ENCODE assay signal across 25 mouse cellular contexts in genomic region chr17:73212754-73213153, GRCm38 (mm10).
DNase-seq lines count a peak whose midpoint lies in the region; ATAC-seq and TF ChIP-seq lines count a peak whose summit lies in the region.
"Had no signal": no experiment of that assay in that cellular context is flagged by ENCODE, and none has a peak within 500 bp of the region (broad histone marks: within the 10 kb centered on the region; RNA-seq: fewer than 3 reads in every experiment).

No protein-coding gene starts in this region.

- no peak for ATAC-seq in heart, embryonic 15.5 days (replicated peaks; ENCODE audit: insufficient number of reproducible peaks, insufficient read depth, low FRiP score, low read depth)
- ATAC-seq in heart, embryonic 11.5 days (replicated peaks; ENCODE audit: insufficient number of reproducible peaks, low FRiP score, low TSS enrichment), result no peak
- ATAC-seq in kidney, embryonic 15.5 days (replicated peaks; ENCODE audit: low FRiP score), result 0 out of 2 replicates have a peak, but pooled peaks have one; percentile 33
- peak; percentile 52; the same call in 1 of the 2 replicates for ATAC-seq in lung, embryonic 15.5 days (ENCODE audit: borderline replicate concordance, extremely low read depth, low FRiP score, low TSS enrichment)
- ATAC-seq in lung, postnatal 0 days, result no peak
- ATAC-seq: activated CD4-positive, CD25-positive, alpha-beta regulatory T cell, adult 4 months; CD4-positive, CD25-positive, alpha-beta regulatory T cell, adult 4 months; forebrain, embryonic 13.5 days; Patski had no signal

- peak overlapping the region; percentile 45; the same call in 1 of the 2 replicates for H3K27ac ChIP-seq in heart, embryonic 15.5 days
- no peak overlapping the region for H3K27ac ChIP-seq in heart, embryonic 11.5 days (ENCODE audit: low read depth, low read length)
- no peak overlapping the region; the same call in 1 of the 2 replicates for H3K27ac ChIP-seq in kidney, embryonic 15.5 days
- peak overlapping the region; percentile 45 for H3K27ac ChIP-seq in lung, embryonic 15.5 days
- 0 out of 2 replicates have a peak overlapping the region, but pooled peaks have one; percentile 20 for H3K27ac ChIP-seq in lung, postnatal 0 days (ENCODE audit: low read length)
- H3K27ac ChIP-seq: embryonic facial prominence, embryonic 10.5 days; embryonic facial prominence, embryonic 12.5 days; forebrain, embryonic 13.5 days had no signal

- H3K9me3 ChIP-seq in heart, embryonic 15.5 days (replicated peaks), result no peaks in the 10 kb centered on the region
- H3K9me3 ChIP-seq in heart, embryonic 11.5 days (replicated peaks; ENCODE audit: control insufficient read depth, low read length), result no peaks in the 10 kb centered on the region
- H3K9me3 ChIP-seq in kidney, embryonic 15.5 days (replicated peaks), result no peaks in the 10 kb centered on the region
- no peaks in the 10 kb centered on the region for H3K9me3 ChIP-seq in lung, embryonic 15.5 days
- H3K9me3 ChIP-seq in lung, postnatal 0 days (ENCODE audit: low read length), result no peaks in the 10 kb centered on the region
- H3K9me3 ChIP-seq: embryonic facial prominence, embryonic 10.5 days; embryonic facial prominence, embryonic 12.5 days; forebrain, embryonic 13.5 days; G1E had no signal

- 59% methylated on average over 3 of the region's 3 CpGs for WGBS in heart, embryonic 15.5 days
- WGBS in heart, embryonic 11.5 days (ENCODE audit: insufficient replicate concordance), result 65% methylated on average over 3 of the region's 3 CpGs
- 58% methylated on average over 3 of the region's 3 CpGs for WGBS in kidney, embryonic 15.5 days
- WGBS in lung, embryonic 15.5 days, result 37% methylated on average over 3 of the region's 3 CpGs
- 56% methylated on average over 3 of the region's 3 CpGs for WGBS in lung, postnatal 0 days

- no peaks in the 10 kb centered on the region for H3K27me3 ChIP-seq in heart, embryonic 15.5 days
- no peaks in the 10 kb centered on the region for H3K27me3 ChIP-seq in heart, embryonic 11.5 days (ENCODE audit: control insufficient read depth, insufficient read depth, low read length)
- H3K27me3 ChIP-seq in kidney, embryonic 15.5 days, result no peaks in the 10 kb centered on the region
- no peaks in the 10 kb centered on the region for H3K27me3 ChIP-seq in lung, embryonic 15.5 days
- H3K27me3 ChIP-seq in lung, postnatal 0 days (replicated peaks; ENCODE audit: insufficient read depth, low read length), result no peaks in the 10 kb centered on the region
- H3K27me3 ChIP-seq: CH12.LX; embryonic facial prominence, embryonic 12.5 days; forebrain, embryonic 13.5 days; Patski had no signal

- no peak for DNase-seq in kidney, postnatal 4 days
- no peak for DNase-seq in lung, adult 18-20 months
- DNase-seq in lung, postnatal 0 days (ENCODE audit: low spot score), result no peak
- no peak for DNase-seq in lung, postnatal 10 days
- DNase-seq: adrenal gland, adult 8-10 months; adrenal gland, postnatal 14 days; adrenal gland, postnatal 36 days; B cell, adult 2 months; cerebellum, adult 11-12 months; cerebellum, adult 2 months; cerebellum, adult 9-10 months; cerebellum, postnatal 10 days; cerebellum, postnatal 25 days had no signal

- no peak overlapping the region for H3K4me3 ChIP-seq in heart, embryonic 15.5 days
- no peak overlapping the region for H3K4me3 ChIP-seq in heart, embryonic 11.5 days (ENCODE audit: low read depth, low read length)
- H3K4me3 ChIP-seq in kidney, embryonic 15.5 days (replicated peaks), result no peak overlapping the region
- no peak overlapping the region for H3K4me3 ChIP-seq in lung, embryonic 15.5 days
- no peak overlapping the region for H3K4me3 ChIP-seq in lung, postnatal 0 days (ENCODE audit: low read depth, low read length)
- H3K4me3 ChIP-seq: embryonic facial prominence, embryonic 10.5 days; embryonic facial prominence, embryonic 12.5 days; forebrain, embryonic 13.5 days had no signal

- TF ChIP-seq CTCF in lung, postnatal 0 days (IDR thresholded peaks at IDR 0.05), result no peak

- no peak overlapping the region for H3K9ac ChIP-seq in heart, embryonic 15.5 days
- no peak overlapping the region for H3K9ac ChIP-seq in heart, embryonic 11.5 days (ENCODE audit: low read depth, low read length)
- H3K9ac ChIP-seq in kidney, embryonic 15.5 days, result no peak overlapping the region
- H3K9ac ChIP-seq in lung, embryonic 15.5 days, result no peak overlapping the region
- H3K9ac ChIP-seq in lung, postnatal 0 days (replicated peaks; ENCODE audit: low read depth), result no peak overlapping the region
- H3K9ac ChIP-seq: embryonic facial prominence, embryonic 12.5 days; forebrain, embryonic 13.5 days had no signal

- no peak overlapping the region for H3K4me2 ChIP-seq in heart, embryonic 15.5 days
- no peak overlapping the region for H3K4me2 ChIP-seq in heart, embryonic 11.5 days
- H3K4me2 ChIP-seq in kidney, embryonic 15.5 days, result no peak overlapping the region
- no peak overlapping the region for H3K4me2 ChIP-seq in lung, embryonic 15.5 days
- H3K4me2 ChIP-seq in lung, postnatal 0 days (replicated peaks; ENCODE audit: low read depth, low read length), result no peak overlapping the region
- H3K4me2 ChIP-seq: embryonic facial prominence, embryonic 12.5 days; forebrain, embryonic 13.5 days had no signal

- TF ChIP-seq EP300 in lung, postnatal 0 days (IDR thresholded peaks at IDR 0.05), result no peak

- H3K36me3 ChIP-seq in heart, embryonic 15.5 days, result peaks cover 6% of the 10 kb centered on the region
- H3K36me3 ChIP-seq in heart, embryonic 11.5 days (ENCODE audit: control insufficient read depth, insufficient read depth, low read length), result no peaks in the 10 kb centered on the region
- no peaks in the 10 kb centered on the region for H3K36me3 ChIP-seq in kidney, embryonic 15.5 days
- no peaks in the 10 kb centered on the region for H3K36me3 ChIP-seq in lung, embryonic 15.5 days
- no peaks in the 10 kb centered on the region for H3K36me3 ChIP-seq in lung, postnatal 0 days (ENCODE audit: insufficient read depth, low read length)
- H3K36me3 ChIP-seq: embryonic facial prominence, embryonic 10.5 days; embryonic facial prominence, embryonic 12.5 days had no signal

- peaks cover 8% of the 10 kb centered on the region for H3K4me1 ChIP-seq in heart, embryonic 15.5 days (replicated peaks)
- H3K4me1 ChIP-seq in heart, embryonic 11.5 days (ENCODE audit: control insufficient read depth, insufficient read depth, low read length), result 0 out of 2 replicates have a peak, but pooled peaks cover 3% of the 10 kb centered on the region
- peaks cover 16% of the 10 kb centered on the region for H3K4me1 ChIP-seq in kidney, embryonic 15.5 days
- peaks cover 13% of the 10 kb centered on the region for H3K4me1 ChIP-seq in lung, embryonic 15.5 days
- H3K4me1 ChIP-seq in lung, postnatal 0 days (ENCODE audit: insufficient read depth, low read depth, low read length), result no peaks in the 10 kb centered on the region
- H3K4me1 ChIP-seq: embryonic facial prominence, embryonic 10.5 days; embryonic facial prominence, embryonic 12.5 days; forebrain, embryonic 13.5 days had no signal

Comparison
In these comparisons a context has a peak if more than half of its experiments do, and no peak if none do; other contexts are left out.
1. ATAC-seq: peak in kidney, embryonic 15.5 days (single experiment) and lung, embryonic 15.5 days (single experiment); none in heart, embryonic 15.5 days (single experiment), heart, embryonic 11.5 days (single experiment) and lung, postnatal 0 days (single experiment).
2. H3K27ac ChIP-seq: peak in heart, embryonic 15.5 days (single experiment), lung, embryonic 15.5 days (single experiment) and lung, postnatal 0 days (single experiment); none in heart, embryonic 11.5 days (single experiment) and kidney, embryonic 15.5 days (single experiment).